Mouse (Mus musculus) embryo, embryonic 10.5 days (tissue): ENCODE measurements around the gene Spry1.
A peak's percentile ranks its signal among the peaks of the same experiment; 100 is the strongest.

Experiments
- DNase-seq: peaks from one replicate; pipeline ENCODE4 v3.0.0-alpha.2; 2015; ENCODE audit warnings: low spot score

The Spry1 gene

DNA sequence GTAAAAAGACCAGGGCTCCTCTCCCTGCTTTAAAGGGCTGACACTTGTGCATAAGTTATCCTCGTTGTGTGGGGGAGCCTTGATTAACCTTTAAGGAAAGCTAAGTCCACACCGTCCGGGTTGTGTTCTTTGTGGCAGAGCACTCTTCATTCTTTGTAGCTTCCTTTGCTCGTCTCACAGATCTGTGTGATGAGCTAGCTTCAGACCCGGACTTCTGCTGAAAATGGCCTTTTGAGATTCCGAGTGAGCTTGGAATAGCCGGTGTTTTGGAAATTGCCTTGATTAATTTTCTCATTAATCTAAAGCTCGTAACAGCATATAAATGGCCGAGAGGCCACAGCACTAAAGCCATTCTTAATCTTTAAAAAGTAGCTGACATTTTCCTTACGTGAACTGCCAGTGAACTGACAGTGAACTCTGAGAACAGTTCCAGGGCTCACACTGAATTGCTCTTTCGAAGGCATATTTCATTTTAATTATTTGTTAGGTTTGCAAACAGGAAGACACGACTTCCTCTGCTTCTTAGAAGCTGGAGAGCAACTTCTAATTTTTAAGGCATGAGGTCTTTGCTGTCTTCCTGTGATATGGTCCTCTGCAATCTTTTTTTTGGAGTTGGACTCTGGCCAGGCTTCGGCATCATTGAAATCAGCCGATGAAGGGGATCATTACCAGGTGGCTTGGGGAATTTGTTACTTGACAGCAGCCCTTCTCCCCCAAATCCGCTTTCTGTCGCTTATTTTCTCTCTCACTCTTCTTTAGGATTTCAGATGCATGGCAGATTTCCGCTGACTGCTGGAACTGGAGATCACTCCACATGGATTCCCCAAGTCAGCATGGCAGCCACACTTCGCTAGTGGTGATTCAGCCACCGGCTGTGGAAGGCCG, 2.3 kb downstream of the Spry1 start:
- no peak for DNase-seq

DNA sequence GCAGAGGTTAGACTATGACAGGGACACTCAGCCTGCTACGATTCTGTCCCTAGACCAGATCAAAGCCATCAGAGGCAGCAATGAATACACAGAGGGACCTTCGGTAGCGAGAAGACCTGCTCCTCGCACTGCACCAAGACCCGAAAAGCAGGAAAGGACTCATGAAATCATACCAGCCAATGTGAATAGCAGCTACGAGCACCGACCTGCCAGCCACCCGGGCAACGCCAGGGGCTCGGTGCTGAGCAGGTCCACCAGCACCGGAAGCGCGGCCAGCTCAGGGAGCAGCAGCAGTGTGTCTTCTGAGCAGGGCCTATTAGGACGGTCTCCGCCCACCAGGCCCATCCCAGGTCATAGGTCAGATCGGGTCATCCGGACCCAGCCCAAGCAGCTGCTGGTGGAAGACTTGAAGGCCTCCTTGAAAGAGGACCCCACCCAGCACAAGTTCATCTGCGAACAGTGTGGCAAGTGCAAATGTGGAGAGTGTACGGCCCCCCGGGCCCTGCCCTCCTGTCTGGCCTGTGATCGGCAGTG, 3.0 kb downstream of the Spry1 start:
- DNase-seq, result no peak

DNA sequence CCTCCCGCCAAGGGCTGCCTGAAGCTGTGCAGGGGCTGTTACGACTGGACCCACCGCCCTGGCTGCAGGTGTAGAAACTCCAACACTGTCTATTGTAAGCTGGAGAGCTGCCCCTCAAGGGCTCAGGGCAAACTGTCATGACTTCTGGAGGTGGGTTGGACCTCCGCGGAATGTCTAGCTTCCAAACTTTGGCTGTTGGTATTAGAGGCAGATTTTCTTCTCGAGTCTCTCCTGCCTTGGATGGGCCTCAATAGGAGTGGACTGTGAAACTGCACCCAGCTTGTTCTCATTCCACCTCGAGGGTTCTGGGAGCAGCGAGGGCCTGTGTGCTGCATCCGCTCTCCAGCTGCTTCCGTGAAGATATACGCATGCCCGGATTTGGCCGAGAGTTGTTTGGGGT, 3.7 kb downstream of the Spry1 start:
- no peak for DNase-seq

GRCm38 (mm10) chr3:37643903-37644302, 4.2 kb downstream of the Spry1 start:
- no peak for DNase-seq

DNA sequence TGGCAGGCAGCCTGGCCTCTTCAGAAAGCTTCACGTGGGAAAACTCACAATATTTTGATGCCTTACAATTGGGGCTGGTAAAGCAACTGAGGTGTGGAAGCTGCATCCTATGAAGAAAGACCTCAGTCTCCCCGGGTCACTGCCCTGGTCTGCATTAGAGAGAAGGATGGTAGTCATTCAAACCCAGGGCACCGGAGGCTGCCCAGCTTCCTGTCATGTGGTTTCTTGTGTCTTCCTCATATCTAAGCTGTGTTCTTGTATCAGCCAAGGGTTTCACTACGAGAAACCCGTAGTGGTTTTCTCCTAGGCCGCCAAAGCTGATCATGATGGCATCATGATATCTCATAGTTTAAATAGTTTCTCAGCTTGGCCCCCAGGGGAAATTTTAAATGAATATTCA, 5.3 kb downstream of the Spry1 start:
- DNase-seq, result no peak

DNA sequence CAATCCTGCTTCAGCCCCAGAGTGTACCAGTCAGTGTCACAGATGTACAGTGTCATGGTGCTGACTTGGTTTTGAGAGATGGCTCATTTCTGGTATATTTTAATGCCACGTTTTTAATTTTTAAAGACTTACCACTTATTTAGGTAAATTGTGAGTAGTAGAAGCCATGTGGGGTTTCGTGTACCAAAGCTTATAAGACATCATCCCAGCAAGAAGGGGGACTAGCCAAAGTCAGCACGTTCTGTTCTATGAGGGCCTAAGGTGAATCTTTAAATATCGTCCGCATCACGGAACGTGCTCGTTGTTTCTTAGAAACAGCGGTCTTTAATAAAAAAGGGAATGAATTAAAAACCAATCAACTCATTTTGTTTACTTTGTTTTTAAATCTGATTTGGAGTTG, 6.5 kb downstream of the Spry1 start:
- no peak for DNase-seq

- DNase-seq, result no peak
These were observed 7.5 kb downstream of the Spry1 start for GRCm38 (mm10) chr3:37647225-37647624.

GRCm38 (mm10) chr3:37648244-37648643, 8.5 kb downstream of the Spry1 start:
- no peak for DNase-seq

GRCm38 (mm10) chr3:37649281-37649680, 9.5 kb downstream of the Spry1 start:
- DNase-seq, result no peak

DNA sequence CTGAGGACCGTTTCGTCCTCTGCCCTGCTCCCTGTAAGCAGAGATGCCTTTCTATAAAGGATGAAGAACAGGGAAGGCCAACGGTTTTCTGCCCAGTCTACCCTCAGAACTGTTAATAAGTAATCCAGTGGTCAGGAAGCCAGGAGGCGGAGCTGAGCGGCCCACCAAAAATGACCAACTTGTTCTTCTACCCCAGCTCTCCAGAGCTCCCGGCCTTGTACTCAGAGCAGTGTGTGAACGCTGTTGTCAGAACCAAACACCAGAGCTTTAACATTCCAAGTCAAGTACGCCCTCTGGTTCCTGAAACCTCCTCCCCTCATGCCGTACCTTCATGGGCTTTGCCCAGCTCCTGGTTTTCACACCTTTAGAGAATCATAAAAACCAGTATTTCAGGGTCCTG, 12.8 kb downstream of the Spry1 start:
- no peak for DNase-seq

GRCm38 (mm10) chr3:37653935-37654729, 14.4 kb downstream of the Spry1 start:
- DNase-seq, result peak; percentile 50

DNA sequence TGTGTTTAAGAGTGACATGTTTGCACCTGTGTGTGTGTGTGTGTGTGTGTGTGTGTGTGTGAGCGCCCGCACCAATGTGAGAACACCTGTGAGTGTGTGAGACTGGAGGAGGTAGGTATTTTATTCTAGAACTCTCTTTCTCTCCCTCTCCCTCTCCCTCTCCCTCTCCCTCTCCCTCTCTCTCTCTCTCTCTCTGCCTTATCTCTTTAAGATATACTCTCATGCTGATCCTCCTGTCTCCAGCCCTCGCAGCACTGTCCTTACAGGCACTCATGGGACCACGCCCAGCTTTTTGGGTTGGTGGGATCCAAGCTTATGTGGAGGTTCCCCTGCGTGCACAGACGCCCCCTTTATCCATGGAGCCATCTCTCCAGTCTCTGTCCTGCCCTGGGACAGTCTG, 15.0 kb downstream of the Spry1 start:
- no peak for DNase-seq

DNA sequence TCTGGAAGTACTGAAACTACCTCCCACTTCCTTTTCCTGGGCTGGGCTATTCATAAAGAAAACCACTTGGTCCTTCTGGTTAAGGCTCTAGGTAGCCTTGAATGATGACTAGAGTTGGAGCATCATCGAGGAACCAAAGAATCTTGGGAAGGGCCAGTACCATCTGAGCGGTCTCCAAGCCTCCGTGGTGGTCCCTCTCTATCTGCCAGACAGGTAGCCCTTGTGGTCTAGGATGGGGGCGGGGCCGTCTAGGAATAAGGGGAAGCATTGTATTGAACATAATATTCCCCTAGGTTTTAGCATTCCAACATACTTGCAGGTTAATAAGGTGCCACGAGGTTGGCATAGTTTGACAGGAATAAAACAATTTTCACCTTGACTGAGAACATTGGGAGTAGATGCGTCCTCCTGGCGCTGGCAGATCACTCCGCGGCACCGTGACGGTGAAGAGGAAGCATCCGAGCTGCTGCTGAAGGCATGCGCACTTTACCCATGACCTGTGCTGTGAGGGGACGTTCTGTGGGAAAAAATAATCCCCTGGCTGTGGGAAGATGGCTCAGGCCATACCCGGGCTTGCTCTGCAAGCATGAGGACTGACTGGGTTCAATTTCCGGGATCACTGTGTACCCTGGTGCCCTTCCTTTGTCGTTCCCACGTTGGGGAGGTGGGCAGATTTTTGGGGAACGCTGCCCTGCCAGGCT, 16.3 kb downstream of the Spry1 start:
- DNase-seq, result peak; percentile 33

DNA sequence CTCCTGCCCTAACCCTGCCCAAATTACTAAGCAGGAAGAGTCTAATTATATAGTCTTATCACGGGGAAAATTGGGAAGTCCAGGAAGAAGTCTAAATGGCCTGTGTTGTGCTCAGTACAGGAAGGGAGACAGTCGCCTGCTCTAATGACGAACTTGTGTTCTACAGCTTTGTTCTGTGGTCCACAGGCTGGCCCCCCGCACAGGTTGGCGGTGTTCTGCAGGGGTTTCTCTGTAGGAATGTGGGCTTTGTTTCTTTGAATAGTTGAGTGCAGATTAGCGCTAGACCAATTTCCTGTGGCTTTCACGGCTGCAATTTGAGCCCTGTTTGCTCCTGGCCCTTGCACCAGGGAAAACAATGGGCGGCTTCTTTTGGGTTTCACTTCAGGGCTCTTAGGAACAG, 17.3 kb downstream of the Spry1 start:
- DNase-seq, result peak; percentile 66

DNA sequence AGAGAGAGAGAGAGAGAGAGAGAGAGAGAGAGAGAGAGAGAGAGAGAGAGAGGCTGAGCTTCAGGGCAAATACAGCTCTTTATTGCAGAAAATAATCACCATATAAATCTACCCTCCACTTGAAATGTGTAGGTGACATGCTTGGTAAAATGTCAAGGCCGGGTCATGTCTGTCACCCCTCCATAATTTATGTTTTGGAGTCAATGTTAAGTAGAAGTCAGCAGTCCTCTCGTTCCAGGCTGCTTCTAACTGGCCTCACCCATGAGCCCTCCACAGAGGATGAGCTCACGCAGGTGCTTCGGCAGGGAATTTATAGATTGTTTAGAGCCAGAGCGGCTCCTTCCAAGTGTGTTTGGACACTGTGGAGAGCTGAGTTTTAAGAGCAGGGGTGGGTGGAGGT, 18.4 kb downstream of the Spry1 start:
- peak; percentile 38 for DNase-seq

DNA sequence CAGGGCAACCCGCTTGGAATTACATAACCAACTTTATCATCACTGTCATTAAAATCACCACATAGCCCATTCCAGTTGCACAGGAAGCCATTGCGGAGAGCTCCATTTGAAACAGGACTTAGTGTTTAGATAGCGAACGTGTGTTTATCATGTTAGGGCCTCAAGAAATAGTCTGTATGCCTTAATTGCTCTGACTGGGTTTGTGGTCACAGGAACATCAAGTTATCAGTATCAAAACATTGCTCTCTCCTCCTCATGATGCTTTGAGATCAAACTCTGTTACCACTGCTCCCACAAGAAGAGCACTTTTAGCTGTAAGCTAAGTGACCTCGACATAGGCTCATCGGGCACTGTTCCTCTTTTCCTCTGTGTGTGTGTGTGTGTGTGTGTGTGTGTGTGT, 19.9 kb downstream of the Spry1 start:
- no peak for DNase-seq

GRCm38 (mm10) chr3:37666291-37667118, 26.8 kb downstream of the Spry1 start:
- DNase-seq, result peak; percentile 90

DNA sequence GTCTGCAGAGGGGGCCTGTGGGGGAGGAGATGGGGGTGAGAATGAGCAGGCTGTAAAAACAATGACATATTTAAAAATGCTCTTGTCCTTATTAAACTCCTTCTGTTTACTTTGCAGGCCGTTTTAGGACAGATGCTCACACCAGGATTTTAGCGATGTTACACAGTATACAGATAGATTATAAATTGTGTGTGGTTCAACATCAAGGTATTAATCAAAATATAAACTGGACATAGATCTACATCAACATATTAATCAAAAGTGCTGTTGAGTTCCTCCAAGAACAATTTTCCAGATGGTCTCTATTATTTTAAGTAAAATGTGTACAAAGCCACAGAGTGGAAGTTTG, 27.3 kb downstream of the Spry1 start:
- no peak for DNase-seq

- DNase-seq, result peak; percentile 24
These were observed 28.0 kb downstream of the Spry1 start for GRCm38 (mm10) chr3:37667736-37668135.

- DNase-seq, result no peak
These were observed 28.9 kb downstream of the Spry1 start for GRCm38 (mm10) chr3:37668652-37669051.

DNA sequence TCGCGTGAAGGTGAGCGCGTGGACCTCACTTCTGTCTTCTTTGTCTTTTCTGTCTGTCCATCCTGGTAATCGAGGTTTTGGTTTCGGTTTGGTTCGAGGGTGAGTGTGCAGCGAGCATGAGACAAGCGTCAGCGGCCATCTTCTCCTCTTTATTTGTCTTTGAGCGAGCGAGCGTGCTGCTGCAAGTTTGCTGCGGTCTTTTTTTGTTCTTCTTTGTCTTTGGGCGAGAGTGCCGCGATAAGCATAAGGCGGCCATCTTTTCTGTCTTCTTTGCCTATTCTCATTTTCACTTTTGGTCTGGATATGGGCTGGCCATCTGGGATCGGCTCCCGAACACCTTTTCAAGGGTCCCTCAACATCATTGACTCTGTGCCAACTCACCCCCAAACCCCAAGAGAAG, 29.4 kb downstream of the Spry1 start:
- DNase-seq, result no peak
